Mouse (Mus musculus) heart, embryonic 10.5 days (tissue): ENCODE measurements at regions not wholly inside any gene's neighbourhood (a gene's known extent, or its start where the extent isn't known, plus 50 kb on each side); places are given as distances from the start of the nearest gene placed in this dataset.

Experiments
- DNase-seq: peaks from one replicate; pipeline ENCODE4 v3.0.0-alpha.2; 2017; ENCODE audit warnings: low spot score
- H3K27ac ChIP-seq: fragments of 300-500 bp; sonication (generic); 2 replicates; pipeline ENCODE4 v1.5.1; 2016; ENCODE audit warnings: mild to moderate bottlenecking
- H3K27me3 ChIP-seq: fragments of 300-500 bp; sonication (generic); 2 replicates; pipeline ENCODE4 v1.6.1; 2016; ENCODE audit warnings: mild to moderate bottlenecking; ENCODE audit not compliant: poor library complexity, insufficient read depth, severe bottlenecking
- H3K36me3 ChIP-seq: fragments of 300-500 bp; sonication (generic); 2 replicates; pipeline ENCODE4 v1.6.1; 2016; ENCODE audit warnings: mild to moderate bottlenecking, moderate library complexity
- H3K4me1 ChIP-seq: fragments of 300-500 bp; sonication (generic); 2 replicates; pipeline ENCODE4 v1.6.1; 2016; ENCODE audit warnings: mild to moderate bottlenecking
- H3K4me3 ChIP-seq: fragments of 300-500 bp; sonication (generic); 2 replicates; pipeline ENCODE4 v1.5.1; 2016; ENCODE audit warnings: mild to moderate bottlenecking, moderate library complexity
- H3K9me3 ChIP-seq: fragments of 300-500 bp; sonication (generic); 2 replicates; pipeline ENCODE4 v1.6.1; 2016; ENCODE audit warnings: mild to moderate bottlenecking, moderate library complexity
- WGBS: fragments of 180-500 bp; shearing (Covaris S2); methylation state at CpG from one replicate; pipeline ENCODE4 v1.1.7; 2016; 5-methylcytosine and 5-hydroxymethylcytosine counted together

DNA sequence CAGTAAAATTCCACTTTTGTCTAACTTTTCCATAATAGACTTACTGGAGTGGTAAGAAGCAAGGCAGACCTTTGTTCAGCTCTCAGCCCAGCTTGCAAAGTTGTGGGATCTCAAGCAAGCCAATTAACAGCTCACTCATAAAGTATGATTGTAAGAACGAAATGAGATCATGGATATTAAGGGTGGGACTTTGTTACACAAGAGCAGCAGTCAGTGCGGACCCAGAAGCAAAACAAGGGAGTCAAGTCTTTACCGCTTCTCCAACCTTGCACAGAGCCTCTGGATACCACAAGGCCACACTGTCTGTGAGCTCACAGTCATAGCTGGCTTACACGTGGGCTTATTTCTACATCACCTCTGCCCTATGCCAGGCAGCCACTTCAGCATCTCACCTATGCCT is 54.6 kb upstream of the Oxtr start:
- H3K27ac ChIP-seq, result no peak overlapping the region
- 74% methylated on average over 4 of the region's 4 CpGs for WGBS

DNA sequence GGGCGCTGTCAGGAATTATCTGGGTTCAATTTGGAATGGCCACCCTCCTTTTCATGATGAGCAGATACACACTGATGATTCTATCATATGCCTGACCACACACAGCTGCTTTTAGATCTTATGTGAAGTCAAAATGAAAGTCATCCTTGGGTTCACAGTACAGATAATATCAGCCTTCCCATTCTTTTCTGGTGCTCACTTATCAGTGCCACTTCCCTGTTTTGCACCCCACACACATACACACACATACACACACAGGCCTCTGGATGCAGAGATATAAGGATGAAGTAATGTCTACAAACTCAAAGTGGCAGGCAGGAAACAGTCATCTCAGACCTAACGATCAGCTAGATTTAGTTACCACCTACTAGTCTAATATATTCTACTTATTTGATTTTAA is 52.9 kb upstream of the Oxtr start:
- Histone ChIP-seq H3K27ac (no peak overlapping the region), H3K27me3 (no peaks in the 10 kb centered on the region), H3K36me3 (no peaks in the 10 kb centered on the region), H3K4me1 (0 out of 2 replicates have a peak, but pooled peaks cover 3% of the 10 kb centered on the region), H3K9me3 (no peaks in the 10 kb centered on the region), H3K4me3 (no peak overlapping the region)
- WGBS, result 70% methylated on average over 2 of the region's 2 CpGs
- no peak for DNase-seq

More for the DNA sequence above, 54.6 kb upstream of the Oxtr start:
- DNase-seq, result peak; percentile 35
- H3K36me3 ChIP-seq, result no peaks in the 10 kb centered on the region
- no peak overlapping the region for H3K4me3 ChIP-seq
- H3K9me3 ChIP-seq, result no peaks in the 10 kb centered on the region
- H3K4me1 ChIP-seq, result 0 out of 2 replicates have a peak, but pooled peaks cover 3% of the 10 kb centered on the region
- H3K27me3 ChIP-seq, result no peaks in the 10 kb centered on the region
